Mouse (Mus musculus) thymus, adult 2 months (tissue): ENCODE measurements around the gene Zmym4. TPM values are rescaled to one million over a fixed set of nuclear protein-coding genes. Genes with fewer than 3 reads are reported as not detected.

Source experiments
- DNase-seq: peaks from one replicate; pipeline ENCODE4 v3.0.0; 2021
- H3K27ac ChIP-seq: fragments of 200-500 bp; 2 replicates; pipeline ENCODE4 v1.5.1; 2012; ENCODE audit warnings: low read length, control low read depth; ENCODE audit not compliant: control insufficient read depth, insufficient read depth
- H3K27me3 ChIP-seq: fragments of 200-500 bp; 2 replicates; pipeline ENCODE4 v1.6.1; 2012; ENCODE audit warnings: mild to moderate bottlenecking, low read length, moderate library complexity, mixed read lengths; ENCODE audit not compliant: control insufficient read depth, insufficient read depth
- H3K36me3 ChIP-seq: fragments of 200-500 bp; 2 replicates; pipeline ENCODE4 v1.6.1; 2012; ENCODE audit warnings: mild to moderate bottlenecking, low read length, moderate library complexity; ENCODE audit not compliant: control insufficient read depth, insufficient read depth
- H3K4me1 ChIP-seq: fragments of 200-500 bp; replicated peaks from 2 replicates; pipeline ENCODE4 v1.6.1; 2012; ENCODE audit warnings: low read length; ENCODE audit not compliant: control insufficient read depth, insufficient read depth
- H3K4me3 ChIP-seq: fragments of 200-500 bp; 2 replicates; pipeline ENCODE4 v1.5.1; 2012; ENCODE audit warnings: mild to moderate bottlenecking, low read length, control low read depth, moderate library complexity; ENCODE audit not compliant: control insufficient read depth, insufficient read depth
- CTCF ChIP-seq: fragments of 200-500 bp; IDR thresholded peaks from 2 replicates; pipeline ENCODE4 v1.5.1; 2012; ENCODE audit warnings: mild to moderate bottlenecking, control low read depth, low read length, moderate library complexity, borderline replicate concordance; ENCODE audit not compliant: control insufficient read depth, poor library complexity, insufficient read depth; ENCODE audit errors: extremely low read depth
- POLR2A ChIP-seq: fragments of 200-500 bp; IDR thresholded peaks from 2 replicates; pipeline ENCODE4 v1.6.1; 2012; ENCODE audit warnings: mild to moderate bottlenecking, low read length, control low read depth, moderate library complexity; ENCODE audit not compliant: control insufficient read depth, poor library complexity, insufficient read depth; ENCODE audit errors: extremely low read depth
- WGBS: fragments of 180-500 bp; shearing (Covaris S2); methylation state at CpG from one replicate; pipeline ENCODE4 v1.1.7; 2018; 5-methylcytosine and 5-hydroxymethylcytosine counted together
- polyA plus RNA-seq: library from polyadenylated mRNA; depleted of rRNA; stranded (reverse); fragments of >200 nt; gene quantifications from 2 replicates; pipeline ENCODE4 v1.2.3, GENCODE M21; 2012; rRNA removed

Gene Zmym4
- polyA plus RNA-seq, 1 experiment = 8.9 TPM

DNA sequence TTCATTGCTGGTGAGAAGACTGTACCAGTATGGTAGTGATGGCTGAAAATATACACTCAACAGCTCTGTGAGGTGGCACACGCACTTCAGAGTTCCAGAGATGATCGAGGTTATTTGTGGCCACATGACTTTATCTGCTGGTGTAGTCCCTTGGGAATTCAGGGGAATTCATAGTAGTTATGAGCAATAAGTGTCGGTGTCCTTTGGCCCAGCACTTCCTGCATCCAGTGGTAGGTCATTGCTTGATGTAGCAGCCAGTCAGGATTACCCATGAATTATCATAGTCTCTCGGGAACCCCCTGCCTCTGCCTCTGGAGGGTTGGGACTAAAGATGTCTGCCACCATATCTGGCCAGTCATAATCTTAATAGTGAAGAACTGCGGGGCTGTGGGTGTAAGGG is 144.0 kb downstream of the Zmym4 start:
- Histone ChIP-seq H3K27me3 (no peaks in the 10 kb centered on the region), H3K27ac (no peak overlapping the region), H3K4me3 (no peak overlapping the region), H3K36me3 (peaks cover 5% of the 10 kb centered on the region; the same call in 1 of the 2 replicates), H3K4me1 (no peaks in the 10 kb centered on the region)
- TF ChIP-seq POLR2A = no peak
- TF ChIP-seq CTCF = no peak
- WGBS = 95% methylated on average over 5 of the region's 5 CpGs
- DNase-seq = no peak

DNA sequence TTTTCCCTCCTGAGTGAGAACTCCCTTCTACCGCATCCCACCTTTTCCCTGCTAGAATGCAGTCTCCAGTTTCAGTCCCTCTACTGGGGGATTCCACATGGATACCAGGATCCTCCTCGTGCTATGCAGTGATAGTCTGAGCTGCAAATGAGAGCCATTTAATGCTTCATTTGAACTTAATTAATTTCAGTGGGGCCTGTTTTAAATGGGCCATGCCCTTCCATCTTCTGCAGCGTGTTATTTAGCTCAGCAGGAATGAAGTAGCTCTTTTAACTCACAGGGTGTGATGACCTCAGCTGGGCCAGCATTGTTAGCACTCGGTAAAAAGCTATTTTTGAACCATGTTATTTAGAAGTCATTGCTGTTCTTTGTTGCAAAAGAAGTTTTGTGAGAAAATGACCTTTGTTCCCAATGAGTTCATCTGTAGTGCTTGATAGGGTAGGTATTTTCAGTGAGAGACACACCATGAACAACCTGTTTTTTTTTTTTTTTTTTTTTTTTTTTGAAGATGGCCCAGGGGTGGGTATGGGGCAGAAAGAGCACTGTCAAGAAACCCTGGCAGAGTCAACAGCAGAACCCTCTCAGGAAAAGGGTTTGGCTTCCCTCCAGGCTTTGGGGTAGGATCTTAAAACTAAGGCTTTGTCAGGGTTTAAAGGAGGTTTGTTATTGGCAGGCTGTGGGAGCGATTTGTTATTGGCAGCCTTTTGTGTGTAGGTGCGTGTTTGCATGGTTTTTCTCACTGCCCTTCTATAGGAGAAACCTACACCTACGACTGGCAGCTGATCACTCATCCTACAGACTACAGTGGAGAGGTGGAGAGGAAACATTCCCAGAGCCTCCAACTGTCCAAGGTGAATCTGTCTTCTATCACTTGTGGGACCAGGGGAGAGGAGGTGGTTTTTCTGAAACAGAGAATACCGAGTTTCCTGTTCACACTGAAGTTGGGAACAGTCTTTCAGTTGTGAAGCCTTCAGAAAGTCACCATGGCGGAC is 144.7 kb downstream of the Zmym4 start:
- peaks cover 5% of the 10 kb centered on the region; the same call in 1 of the 2 replicates for H3K36me3 ChIP-seq
- H3K27me3 ChIP-seq = no peaks in the 10 kb centered on the region
- no peak for DNase-seq
- H3K4me3 ChIP-seq = no peak overlapping the region
- H3K27ac ChIP-seq = no peak overlapping the region
- 79% methylated on average over 9 of the region's 9 CpGs for WGBS
- TF ChIP-seq POLR2A = no peak
- no peak for TF ChIP-seq CTCF
- H3K4me1 ChIP-seq = no peaks in the 10 kb centered on the region

DNA sequence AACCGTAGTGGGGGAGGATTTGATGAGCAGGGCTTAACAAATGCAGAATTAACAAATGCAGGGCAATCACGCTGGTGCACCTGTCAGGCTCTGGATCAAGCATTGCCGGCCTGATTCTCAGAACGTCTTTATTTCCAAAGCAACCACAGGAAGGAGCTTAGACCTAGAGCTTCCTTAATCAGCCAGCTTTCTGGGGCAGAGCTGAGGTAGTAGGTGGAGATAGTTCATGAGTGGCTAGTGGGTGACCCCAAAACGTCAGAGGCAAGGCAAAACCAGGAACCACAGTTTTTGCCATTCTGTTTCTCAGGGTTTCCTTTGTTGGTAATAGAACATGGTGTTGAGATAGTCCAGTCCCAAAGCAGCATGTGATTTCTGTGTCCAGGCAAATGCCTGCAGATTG is 153.1 kb downstream of the Zmym4 start:
- 6% methylated on average over 5 of the region's 5 CpGs for WGBS
- H3K4me3 ChIP-seq = no peak overlapping the region
- peaks cover 19% of the 10 kb centered on the region for H3K4me1 ChIP-seq
- H3K27me3 ChIP-seq = no peaks in the 10 kb centered on the region
- DNase-seq = no peak
- TF ChIP-seq CTCF (no peak), POLR2A (no peak)
- no peak overlapping the region for H3K27ac ChIP-seq
- H3K36me3 ChIP-seq = no peaks in the 10 kb centered on the region

DNA sequence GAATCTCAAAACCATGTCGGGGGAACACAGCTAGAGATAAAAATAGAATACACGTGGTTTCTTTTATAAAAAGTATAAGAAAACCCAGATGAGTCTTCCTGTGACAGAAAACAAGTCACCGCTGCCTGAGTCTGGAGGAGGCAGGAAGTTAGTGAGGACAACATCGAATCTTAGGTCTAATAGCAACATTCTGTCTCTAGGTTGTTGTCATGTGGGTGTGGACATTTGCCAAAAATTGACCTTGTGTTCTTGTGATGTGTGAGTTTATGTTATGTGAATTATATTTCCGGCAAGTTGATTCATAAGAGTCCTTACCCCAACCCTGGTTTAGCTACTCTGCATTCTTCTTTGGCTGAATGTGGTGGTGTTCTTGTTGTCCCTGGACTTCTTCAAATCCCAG is 154.7 kb downstream of the Zmym4 start:
- Histone ChIP-seq H3K4me1 (peaks cover 19% of the 10 kb centered on the region), H3K4me3 (no peak overlapping the region), H3K27me3 (no peaks in the 10 kb centered on the region), H3K27ac (peak overlapping the region; percentile 35; the same call in 1 of the 2 replicates), H3K36me3 (no peaks in the 10 kb centered on the region)
- 15% methylated on average over 5 of the region's 5 CpGs for WGBS
- TF ChIP-seq POLR2A = no peak
- TF ChIP-seq CTCF = no peak
- DNase-seq = no peak

Other genes with a start within 250 kb of the Zmym4 start
- gene Tfap2e, start 231.9 kb downstream of the Zmym4 start, polyA plus RNA-seq = 0.07 and 0.20 TPM in 2 replicates
- gene Ncdn, start 214.7 kb downstream of the Zmym4 start, polyA plus RNA-seq = 53.6 and 60.4 TPM in 2 replicates
- 31.6 and 40.0 TPM in 2 replicates for gene AU040320, start 214.6 kb downstream of the Zmym4 start, polyA plus RNA-seq
- 141 and 226 TPM in 2 replicates for gene Sfpq, start 53.2 kb upstream of the Zmym4 start, polyA plus RNA-seq
- gene Zmym1, start 93.0 kb upstream of the Zmym4 start, polyA plus RNA-seq = 6.2 and 6.3 TPM in 2 replicates
- 6.4 and 8.2 TPM in 2 replicates for gene Zmym6, start 109.2 kb upstream of the Zmym4 start, polyA plus RNA-seq
- gene Tmem35b, start 155.6 kb upstream of the Zmym4 start, polyA plus RNA-seq = 11.3 and 11.9 TPM in 2 replicates
- gene Dlgap3, start 201.1 kb upstream of the Zmym4 start, polyA plus RNA-seq = 2.6 and 3.6 TPM in 2 replicates